Mouse (Mus musculus) testis, adult 2 months (tissue): Measurements from ENCODE around the gene Enho. TPM values are rescaled to one million over a fixed set of nuclear protein-coding genes. Genes with fewer than 3 reads are reported as not detected.

Experiments
- H3K27ac ChIP-seq: fragments of 200-500 bp; 2 replicates; pipeline ENCODE4 v1.5.1; 2012; ENCODE audit warnings: low read depth, low read length; ENCODE audit not compliant: control insufficient read depth, insufficient read depth
- H3K27me3 ChIP-seq: fragments of 200-500 bp; 2 replicates; pipeline ENCODE4 v1.6.1; 2012; ENCODE audit warnings: mild to moderate bottlenecking, low read length, moderate library complexity; ENCODE audit not compliant: control insufficient read depth, insufficient read depth
- H3K36me3 ChIP-seq: fragments of 200-500 bp; 2 replicates; pipeline ENCODE4 v1.6.1; 2012; ENCODE audit warnings: mild to moderate bottlenecking, low read length; ENCODE audit not compliant: control insufficient read depth, insufficient read depth
- H3K4me1 ChIP-seq: fragments of 200-500 bp; 2 replicates; pipeline ENCODE4 v1.6.1; 2012; ENCODE audit warnings: low read length; ENCODE audit not compliant: control insufficient read depth, insufficient read depth
- H3K4me3 ChIP-seq: fragments of 200-500 bp; 2 replicates; pipeline ENCODE4 v1.5.1; 2012; ENCODE audit warnings: low read depth, mild to moderate bottlenecking, low read length, moderate library complexity, mixed read lengths; ENCODE audit not compliant: control insufficient read depth
- CTCF ChIP-seq: fragments of 200-500 bp; IDR thresholded peaks from 2 replicates; pipeline ENCODE4 v1.5.1; 2012; ENCODE audit warnings: low read depth, mild to moderate bottlenecking, inconsistent platforms, low read length, moderate library complexity; ENCODE audit not compliant: control insufficient read depth, insufficient read depth, insufficient replicate concordance
- POLR2A ChIP-seq: fragments of 200-500 bp; IDR thresholded peaks from 2 replicates; pipeline ENCODE4 v1.6.1; 2012; ENCODE audit warnings: low read depth, mild to moderate bottlenecking, inconsistent platforms, low read length, moderate library complexity; ENCODE audit not compliant: control insufficient read depth
- polyA plus RNA-seq: library from polyadenylated mRNA; depleted of rRNA; stranded (reverse); fragments of >200 nt; gene quantifications from 2 replicates; pipeline ENCODE4 v1.2.3, GENCODE M21; 2012

The Enho gene
- polyA plus RNA-seq, 1 experiment = 3.7 TPM

DNA sequence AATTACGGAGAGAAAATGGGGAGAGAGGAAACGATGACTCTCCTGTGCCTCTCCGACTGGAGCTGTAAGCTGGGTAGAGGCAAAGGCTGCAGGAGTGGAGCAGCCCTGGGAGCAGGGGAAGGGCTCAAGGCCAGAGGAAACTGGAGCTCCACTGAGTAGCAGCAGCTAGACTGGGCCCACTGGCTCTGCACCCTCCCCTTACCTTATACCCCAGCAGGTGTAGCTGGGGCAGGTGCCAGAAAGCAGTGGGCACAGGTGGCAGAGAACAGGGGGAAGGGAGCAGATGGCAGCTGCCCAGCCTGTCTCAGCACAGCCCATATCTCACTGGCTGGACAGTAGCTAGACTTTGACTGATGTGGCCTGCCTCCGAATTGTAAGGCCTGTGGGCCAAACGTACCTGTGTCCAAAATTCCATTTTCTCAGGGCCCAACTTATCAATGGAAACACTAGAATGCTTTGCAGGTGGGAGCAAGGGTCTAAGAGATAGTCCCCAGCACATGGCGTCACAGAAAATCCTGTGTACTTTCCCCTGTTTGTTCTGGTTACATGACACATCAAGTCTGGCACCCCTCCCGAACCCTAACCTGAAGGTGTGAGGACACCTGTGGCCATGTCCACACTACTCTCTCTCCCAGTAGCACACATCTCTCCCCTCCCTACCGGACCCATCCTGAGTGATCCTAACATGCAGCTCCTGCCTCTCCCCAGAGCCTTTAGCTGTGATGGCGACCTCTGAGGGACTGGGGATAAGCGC lies 3.1 kb downstream of the Enho start:
- H3K27me3 ChIP-seq = no peaks in the 10 kb centered on the region
- H3K36me3 ChIP-seq = no peaks in the 10 kb centered on the region
- no peak for TF ChIP-seq POLR2A
- TF ChIP-seq CTCF = no peak
- H3K4me1 ChIP-seq = peaks cover 14% of the 10 kb centered on the region
- no peak overlapping the region for H3K27ac ChIP-seq
- H3K4me3 ChIP-seq = no peak overlapping the region

DNA sequence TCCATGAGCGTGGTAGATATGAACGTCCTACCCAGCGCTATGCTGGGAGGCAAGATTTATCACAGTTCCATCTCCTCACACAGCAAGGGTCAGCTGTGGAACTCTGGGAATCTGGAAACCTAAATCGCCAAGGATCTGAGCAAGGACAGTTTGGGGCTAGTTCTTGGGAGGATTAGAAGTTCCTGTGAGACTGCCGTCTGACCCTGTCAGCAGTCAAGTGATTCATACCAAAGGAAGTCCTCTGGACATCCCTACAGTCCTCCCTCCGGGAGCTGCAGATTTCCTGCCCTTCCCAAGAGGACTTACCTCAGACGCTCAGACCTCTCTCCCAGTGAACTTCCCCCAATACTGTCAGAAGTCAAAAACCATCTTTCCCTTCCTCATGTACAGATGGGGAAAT lies 3.8 kb downstream of the Enho start:
- Histone ChIP-seq H3K4me3 (no peak overlapping the region), H3K36me3 (no peaks in the 10 kb centered on the region), H3K4me1 (peaks cover 14% of the 10 kb centered on the region), H3K27ac (no peak overlapping the region), H3K27me3 (no peaks in the 10 kb centered on the region)
- TF ChIP-seq CTCF (no peak), POLR2A (no peak)

GRCm38 (mm10) chr4:41635906-41636305 lies 4.2 kb downstream of the Enho start:
- no peaks in the 10 kb centered on the region for H3K27me3 ChIP-seq
- H3K27ac ChIP-seq = no peak overlapping the region

GRCm38 (mm10) chr4:41635224-41635623 lies 4.9 kb downstream of the Enho start:
- Histone ChIP-seq H3K27ac (no peak overlapping the region), H3K4me3 (no peak overlapping the region), H3K4me1 (peaks cover 7% of the 10 kb centered on the region), H3K27me3 (no peaks in the 10 kb centered on the region), H3K36me3 (no peaks in the 10 kb centered on the region)
- TF ChIP-seq POLR2A (no peak), CTCF (no peak)

More at GRCm38 (mm10) chr4:41635906-41636305, 4.2 kb downstream of the Enho start:
- TF ChIP-seq CTCF (no peak), POLR2A (no peak)
- Histone ChIP-seq H3K4me1 (peaks cover 13% of the 10 kb centered on the region), H3K4me3 (no peak overlapping the region), H3K36me3 (no peaks in the 10 kb centered on the region)

- Histone ChIP-seq H3K4me1 (peaks cover 2% of the 10 kb centered on the region), H3K27me3 (no peaks in the 10 kb centered on the region), H3K4me3 (no peak overlapping the region), H3K36me3 (no peaks in the 10 kb centered on the region), H3K27ac (no peak overlapping the region)
- no peak for TF ChIP-seq CTCF
These were observed 5.5 kb downstream of the Enho start for GRCm38 (mm10) chr4:41634631-41635030.

GRCm38 (mm10) chr4:41633001-41633400 lies 7.1 kb downstream of the Enho start:
- no peak overlapping the region for H3K4me3 ChIP-seq
- TF ChIP-seq CTCF (no peak), POLR2A (no peak)
- H3K27me3 ChIP-seq = no peaks in the 10 kb centered on the region
- H3K36me3 ChIP-seq = no peaks in the 10 kb centered on the region
- no peaks in the 10 kb centered on the region for H3K4me1 ChIP-seq
- no peak overlapping the region for H3K27ac ChIP-seq

DNA sequence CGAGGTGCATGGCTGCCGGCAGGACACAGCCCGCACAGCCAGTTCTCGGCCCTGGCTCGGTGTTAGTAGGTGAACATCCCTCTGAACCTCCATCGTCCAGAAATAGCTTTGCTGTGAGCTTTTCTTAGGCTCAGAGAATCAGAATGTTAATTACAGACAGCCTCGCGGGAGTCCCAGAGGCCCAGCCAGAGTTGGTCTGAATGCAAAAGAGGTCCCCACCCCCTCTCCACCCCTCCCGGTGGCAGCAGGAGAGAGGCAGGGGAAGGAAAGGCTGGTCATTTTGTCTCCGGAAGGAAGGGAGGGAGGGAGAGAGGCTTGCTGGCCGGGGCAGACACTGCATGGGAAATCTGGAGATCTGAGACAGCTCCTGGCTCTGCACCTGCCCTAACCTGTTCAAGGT lies 8.7 kb downstream of the Enho start:
- H3K27ac ChIP-seq = no peak overlapping the region
- TF ChIP-seq POLR2A (no peak), CTCF (no peak)
- H3K27me3 ChIP-seq = no peaks in the 10 kb centered on the region
- H3K36me3 ChIP-seq = no peaks in the 10 kb centered on the region
- H3K4me1 ChIP-seq = no peaks in the 10 kb centered on the region
- H3K4me3 ChIP-seq = no peak overlapping the region
